8 mouse cellular contexts compared by ENCODE assay signal in the genomic region with DNA sequence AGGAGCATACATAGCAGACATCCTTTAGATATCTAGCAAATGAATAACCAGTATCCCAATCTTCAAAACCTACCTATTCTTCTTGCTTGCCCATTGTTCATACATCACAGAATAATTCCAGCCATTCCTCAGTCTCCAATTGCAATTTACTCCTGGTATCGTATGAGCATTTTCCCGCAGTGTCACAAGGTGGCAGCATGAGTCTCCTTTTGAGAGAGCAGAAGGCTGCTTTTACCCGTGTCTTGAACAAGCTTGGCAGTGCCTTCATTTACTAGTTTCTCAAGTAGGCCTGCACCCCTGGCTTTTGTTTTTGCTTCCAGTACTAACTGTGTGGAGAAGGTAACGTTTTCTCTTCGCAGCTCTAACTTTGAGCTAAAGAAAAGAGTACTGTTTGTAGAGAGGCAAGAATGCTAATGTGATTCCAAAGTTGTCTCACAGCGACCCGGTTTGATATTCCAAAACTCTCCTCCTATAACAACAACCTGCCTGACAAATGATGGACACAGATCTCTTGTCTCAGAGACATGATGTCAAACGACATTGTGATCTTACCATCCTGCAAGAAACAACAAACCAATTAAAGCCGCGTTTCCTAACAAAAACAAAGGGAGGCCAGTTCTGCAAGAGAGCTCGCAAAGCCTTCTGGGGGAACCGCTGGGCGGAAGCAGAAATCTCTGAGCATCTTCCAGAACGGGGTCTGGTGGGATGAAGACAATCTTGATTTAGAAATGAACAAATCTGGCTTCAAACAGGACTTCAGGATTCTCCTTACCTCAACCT. TPM values are rescaled to one million over a fixed set of nuclear protein-coding genes. Genes with fewer than 3 reads are reported as not detected.
A peak's percentile ranks its signal among the peaks of the same experiment; 100 is the strongest.
DNase-seq lines count a peak whose midpoint lies in the region; ATAC-seq and TF ChIP-seq lines count a peak whose summit lies in the region.

No protein-coding gene starts in this region.

- peak; percentile 86 for TF ChIP-seq CTCF in kidney, adult 2 months (conservative IDR thresholded peaks at IDR 0.05; ENCODE audit: insufficient read depth, insufficient read length, low read depth, low read length)
- TF ChIP-seq CTCF in thymus, adult 2 months (IDR thresholded peaks at IDR 0.05; ENCODE audit: borderline replicate concordance, control insufficient read depth, extremely low read depth, insufficient read depth, low read length, poor library complexity), result no peak

- H3K36me3 ChIP-seq in neural tube, embryonic 15.5 days, result no peaks in the 10 kb centered on the region
- no peaks in the 10 kb centered on the region for H3K36me3 ChIP-seq in kidney, adult 2 months (ENCODE audit: control insufficient read depth, insufficient read depth, low read length)
- H3K36me3 ChIP-seq in neural tube, embryonic 11.5 days (ENCODE audit: control insufficient read depth, insufficient read depth, low read length), result no peaks in the 10 kb centered on the region
- H3K36me3 ChIP-seq in thymus, adult 2 months (ENCODE audit: control insufficient read depth, insufficient read depth, low read length), result no peaks in the 10 kb centered on the region

- 0 out of 2 replicates have a peak, but pooled peaks cover 2% of the 10 kb centered on the region for H3K4me1 ChIP-seq in neural tube, embryonic 15.5 days
- H3K4me1 ChIP-seq in kidney, adult 2 months (ENCODE audit: control insufficient read depth, insufficient read depth, low read length), result no peaks in the 10 kb centered on the region
- H3K4me1 ChIP-seq in neural tube, embryonic 11.5 days (ENCODE audit: control insufficient read depth, insufficient read depth, low read length), result no peaks in the 10 kb centered on the region
- H3K4me1 ChIP-seq in thymus, adult 2 months (replicated peaks; ENCODE audit: control insufficient read depth, insufficient read depth, low read length), result no peaks in the 10 kb centered on the region

- no peak for TF ChIP-seq POLR2A in kidney, adult 2 months (IDR thresholded peaks at IDR 0.05; ENCODE audit: low read depth, low read length)
- no peak for TF ChIP-seq POLR2A in thymus, adult 2 months (IDR thresholded peaks at IDR 0.05; ENCODE audit: control insufficient read depth, extremely low read depth, insufficient read depth, low read length, poor library complexity)

- no peak overlapping the region for H3K4me3 ChIP-seq in neural tube, embryonic 15.5 days (replicated peaks)
- H3K4me3 ChIP-seq in kidney, adult 2 months (ENCODE audit: insufficient read depth, low read depth, low read length), result no peak overlapping the region
- H3K4me3 ChIP-seq in neural tube, embryonic 11.5 days (ENCODE audit: low read depth, low read length), result no peak overlapping the region
- no peak overlapping the region for H3K4me3 ChIP-seq in thymus, adult 2 months (ENCODE audit: control insufficient read depth, insufficient read depth, low read length)

- no peak overlapping the region for H3K4me2 ChIP-seq in neural tube, embryonic 15.5 days
- no peak overlapping the region for H3K4me2 ChIP-seq in neural tube, embryonic 11.5 days (ENCODE audit: low read depth)

- no peaks in the 10 kb centered on the region for H3K9me3 ChIP-seq in neural tube, embryonic 15.5 days (replicated peaks)
- no peaks in the 10 kb centered on the region for H3K9me3 ChIP-seq in neural tube, embryonic 11.5 days (ENCODE audit: control insufficient read depth, low read length)

- DNase-seq in neural tube, embryonic 10.5 days (ENCODE audit: extremely low spot score, low spot score), result peak; percentile 67
- peak; percentile 87 for DNase-seq in cerebellum, postnatal 10 days
- DNase-seq in frontal cortex, postnatal 25 days (ENCODE audit: low spot score in 2 of 2), result peak; percentile 64
- DNase-seq in kidney, adult 2 months, result peak; percentile 88
- DNase-seq in left cerebral cortex, postnatal 36 days (ENCODE audit: low spot score in 2 of 2), result peak; percentile 67 to 76
- peak; percentile 71 for DNase-seq in neural tube, embryonic 11.5 days (ENCODE audit: low spot score)
- peak; percentile 62 for DNase-seq in thymus, adult 2 months

- no peak overlapping the region for H3K9ac ChIP-seq in neural tube, embryonic 15.5 days (replicated peaks)
- no peak overlapping the region for H3K9ac ChIP-seq in neural tube, embryonic 11.5 days (ENCODE audit: low read length)

- no peak overlapping the region for H3K27ac ChIP-seq in neural tube, embryonic 15.5 days (replicated peaks)
- H3K27ac ChIP-seq in kidney, adult 2 months (ENCODE audit: insufficient read depth, low read depth, low read length), result no peak overlapping the region
- H3K27ac ChIP-seq in neural tube, embryonic 11.5 days (ENCODE audit: low read depth, low read length), result no peak overlapping the region
- H3K27ac ChIP-seq in thymus, adult 2 months (ENCODE audit: control insufficient read depth, insufficient read depth, low read length), result no peak overlapping the region

- no peak for ATAC-seq in neural tube, embryonic 15.5 days (ENCODE audit: low FRiP score)
- ATAC-seq in neural tube, embryonic 11.5 days (ENCODE audit: insufficient read depth, low FRiP score, low TSS enrichment), result peak; percentile 48; the same call in 1 of the 2 replicates

- intact Hi-C loops in left cerebral cortex, postnatal 36 days (cut with DNase I), result loop anchor here (1.0 to 5.0 kb wide), 2 partner anchors 1073 to 1225 kb away; no protein-coding TSS in a partner anchor

- H3K27me3 ChIP-seq in neural tube, embryonic 15.5 days (replicated peaks), result no peaks in the 10 kb centered on the region
- H3K27me3 ChIP-seq in kidney, adult 2 months (replicated peaks; ENCODE audit: control insufficient read depth, insufficient read depth, low read length), result no peaks in the 10 kb centered on the region
- H3K27me3 ChIP-seq in neural tube, embryonic 11.5 days (ENCODE audit: control insufficient read depth, insufficient read depth, low read length), result no peaks in the 10 kb centered on the region
- H3K27me3 ChIP-seq in thymus, adult 2 months (ENCODE audit: control insufficient read depth, insufficient read depth, low read length), result no peaks in the 10 kb centered on the region

- WGBS in neural tube, embryonic 15.5 days, result 45% methylated on average over 14 of the region's 14 CpGs
- 49% methylated on average over 14 of the region's 14 CpGs for WGBS in kidney, adult 2 months
- WGBS in neural tube, embryonic 11.5 days, result 44% methylated on average over 14 of the region's 14 CpGs
- 57% methylated on average over 14 of the region's 14 CpGs for WGBS in thymus, adult 2 months

RNA-seq across cellular contexts. Expression of gene Plpp3, which starts 5.0 kb away (rescaled TPM):
- polyA plus RNA-seq in neural tube, embryonic 15.5 days (2015; fragmentation: Nextera tagmentation; extraction: Ambion mirVana), result 72.6 and 73.6 TPM in 2 replicates
- 77.7 and 78.0 TPM in 2 replicates for polyA plus RNA-seq in kidney, adult 2 months (2012; rRNA removed)
- 100 to 1,000 TPM; 153 to 173 TPM for total RNA-seq in left cerebral cortex, postnatal 36 days (2021)
- polyA plus RNA-seq in neural tube, embryonic 11.5 days (2014; fragmentation: Nextera tagmentation; extraction: Ambion mirVana), result 48.3 and 48.9 TPM in 2 replicates
- 20.1 and 23.3 TPM in 2 replicates for polyA plus RNA-seq in thymus, adult 2 months (2012; rRNA removed)

RNA-seq across cellular contexts. Expression of gene Prkaa2, which starts 42.4 kb away (rescaled TPM):
- 9.6 and 10.7 TPM in 2 replicates for polyA plus RNA-seq in neural tube, embryonic 15.5 days (2015; fragmentation: Nextera tagmentation; extraction: Ambion mirVana)
- 23.9 and 25.8 TPM in 2 replicates for polyA plus RNA-seq in kidney, adult 2 months (2012; rRNA removed)
- total RNA-seq in left cerebral cortex, postnatal 36 days (2021), result 10 to 100 TPM; 33.3 to 33.4 TPM
- polyA plus RNA-seq in neural tube, embryonic 11.5 days (2014; fragmentation: Nextera tagmentation; extraction: Ambion mirVana), result 5.0 and 5.7 TPM in 2 replicates
- polyA plus RNA-seq in thymus, adult 2 months (2012; rRNA removed), result 0.89 and 1.7 TPM in 2 replicates
